Mouse (Mus musculus): Measurements from ENCODE around the gene Clec4f.
A peak's percentile ranks its signal among the peaks of the same experiment; 100 is the strongest.

GRCm38 (mm10) chr6:83673395-83673794 lies 17.4 kb upstream of the Clec4f start:
- peak; percentile 78 for TF ChIP-seq CTCF (conservative IDR thresholded peaks at IDR 0.05; ENCODE audit: insufficient read depth, insufficient read length, low read depth, low read length)
- TF ChIP-seq POLR2A (IDR thresholded peaks at IDR 0.05; ENCODE audit: low read depth, low read length): no peak

Measured in kidney, adult 2 months (tissue).